Mouse (Mus musculus) monocyte, adult 2 months (primary cell): ENCODE measurements around the gene Mctp2.
"Not testable (repeated sequence)": the region's sequence is repeated elsewhere in the genome, so short reads cannot be mapped to it uniquely, and the experiment has no call there.

Source experiments
- DNase-seq, 2 experiments: peaks; one replicate each; pipeline ENCODE4 v3.0.0; 2022; ENCODE audit warnings: low spot score in 2 of 2, low read depth in 1 of 2

The Mctp2 gene

GRCm38 (mm10) chr7:72275513-72275912, 30.9 kb downstream of the Mctp2 start:
- DNase-seq, result no peak

- DNase-seq, result no peak
Measured at GRCm38 (mm10) chr7:72271546-72271945, 34.9 kb downstream of the Mctp2 start.

- DNase-seq, result no peak
Measured at GRCm38 (mm10) chr7:72269994-72270393, 36.4 kb downstream of the Mctp2 start.

GRCm38 (mm10) chr7:72260766-72261655, 45.4 kb downstream of the Mctp2 start:
- DNase-seq, result peak in 1 of 2 experiments; percentile 5

GRCm38 (mm10) chr7:72259045-72259444, 47.4 kb downstream of the Mctp2 start:
- DNase-seq, result no peak

GRCm38 (mm10) chr7:72250326-72250725, 56.1 kb downstream of the Mctp2 start:
- DNase-seq, result not testable (repeated sequence)

- DNase-seq, result no peak
Measured at GRCm38 (mm10) chr7:72241269-72241668, 65.1 kb downstream of the Mctp2 start.

- no peak for DNase-seq
Measured at GRCm38 (mm10) chr7:72239782-72240493, 66.5 kb downstream of the Mctp2 start.

- peak in 1 of 2 experiments; percentile 16 for DNase-seq
Measured at GRCm38 (mm10) chr7:72238575-72238974, 67.8 kb downstream of the Mctp2 start.

- DNase-seq, result no peak
Measured at GRCm38 (mm10) chr7:72234433-72234998, 71.9 kb downstream of the Mctp2 start.

- no peak for DNase-seq
Measured at GRCm38 (mm10) chr7:72231182-72231877, 75.1 kb downstream of the Mctp2 start.

- DNase-seq, result no peak
Measured at GRCm38 (mm10) chr7:72229925-72230324, 76.5 kb downstream of the Mctp2 start.

GRCm38 (mm10) chr7:72223558-72223957, 82.8 kb downstream of the Mctp2 start:
- DNase-seq, result no peak

- no peak for DNase-seq
Measured at GRCm38 (mm10) chr7:72222532-72222931, 83.9 kb downstream of the Mctp2 start.

- DNase-seq, result no peak
Measured at GRCm38 (mm10) chr7:72218048-72218447, 88.4 kb downstream of the Mctp2 start.

GRCm38 (mm10) chr7:72215563-72216215, 90.7 kb downstream of the Mctp2 start:
- DNase-seq, result no peak

- no peak for DNase-seq
Measured at GRCm38 (mm10) chr7:72210201-72210600, 96.2 kb downstream of the Mctp2 start.

GRCm38 (mm10) chr7:72209296-72209695, 97.1 kb downstream of the Mctp2 start:
- no peak for DNase-seq

GRCm38 (mm10) chr7:72206841-72207240, 99.6 kb downstream of the Mctp2 start:
- DNase-seq, result no peak

- DNase-seq, result no peak
Measured at GRCm38 (mm10) chr7:72195709-72196108, 110.7 kb downstream of the Mctp2 start.

GRCm38 (mm10) chr7:72193304-72193703, 113.1 kb downstream of the Mctp2 start:
- no peak for DNase-seq
